Mouse (Mus musculus): ENCODE measurements around the gene Stn1.
A peak's percentile ranks its signal among the peaks of the same experiment; 100 is the strongest.

Stn1 gene

GRCm38 (mm10) chr19:47472881-47473400, 64.4 kb downstream of the Stn1 start:
- DNase-seq (ENCODE audit: low spot score in 2 of 2): no peak

GRCm38 (mm10) chr19:47471808-47472207, 65.5 kb downstream of the Stn1 start:
- DNase-seq (ENCODE audit: low spot score in 2 of 2): no peak

GRCm38 (mm10) chr19:47468750-47469149, 68.6 kb downstream of the Stn1 start:
- DNase-seq (ENCODE audit: low spot score in 2 of 2): no peak

GRCm38 (mm10) chr19:47466775-47467174, 70.5 kb downstream of the Stn1 start:
- no peak for DNase-seq (ENCODE audit: low spot score in 2 of 2)

GRCm38 (mm10) chr19:47465467-47465866, 71.8 kb downstream of the Stn1 start:
- no peak for DNase-seq (ENCODE audit: low spot score in 2 of 2)

- DNase-seq (ENCODE audit: low spot score in 2 of 2): peak in 1 of 2 experiments; percentile 54
These were observed 72.7 kb downstream of the Stn1 start, which contains the start of gene Sh3pxd2a for GRCm38 (mm10) chr19:47464304-47465241. Gene Sh3pxd2a (minus strand): TSS chr19:47464401.

- peak; percentile 48 to 72 for DNase-seq (ENCODE audit: low spot score in 2 of 2)
These were observed 73.5 kb downstream of the Stn1 start for GRCm38 (mm10) chr19:47463636-47464303.

GRCm38 (mm10) chr19:47463206-47463605, 74.1 kb downstream of the Stn1 start:
- DNase-seq (ENCODE audit: low spot score in 2 of 2): no peak

GRCm38 (mm10) chr19:47462725-47463124, 74.6 kb downstream of the Stn1 start:
- no peak for DNase-seq (ENCODE audit: low spot score in 2 of 2)

GRCm38 (mm10) chr19:47461838-47462237, 75.5 kb downstream of the Stn1 start:
- no peak for DNase-seq (ENCODE audit: low spot score in 2 of 2)

- no peak for DNase-seq (ENCODE audit: low spot score in 2 of 2)
These were observed 75.9 kb downstream of the Stn1 start for GRCm38 (mm10) chr19:47461386-47461785.

GRCm38 (mm10) chr19:47460120-47460960, 77.0 kb downstream of the Stn1 start:
- no peak for DNase-seq (ENCODE audit: low spot score in 2 of 2)

GRCm38 (mm10) chr19:47459214-47459613, 78.1 kb downstream of the Stn1 start:
- DNase-seq (ENCODE audit: low spot score in 2 of 2): no peak

- DNase-seq (ENCODE audit: low spot score in 2 of 2): no peak
These were observed 78.7 kb downstream of the Stn1 start for GRCm38 (mm10) chr19:47458504-47459161.

- no peak for DNase-seq (ENCODE audit: low spot score in 2 of 2)
These were observed 79.4 kb downstream of the Stn1 start for GRCm38 (mm10) chr19:47457711-47458503.

- no peak for DNase-seq (ENCODE audit: low spot score in 2 of 2)
These were observed 81.3 kb downstream of the Stn1 start for GRCm38 (mm10) chr19:47456021-47456420.

- no peak for DNase-seq (ENCODE audit: low spot score in 2 of 2)
These were observed 82.1 kb downstream of the Stn1 start for GRCm38 (mm10) chr19:47455001-47455755.

- no peak for DNase-seq (ENCODE audit: low spot score in 2 of 2)
These were observed 82.9 kb downstream of the Stn1 start for GRCm38 (mm10) chr19:47454167-47455000.

- no peak for DNase-seq (ENCODE audit: low spot score in 2 of 2)
These were observed 84.0 kb downstream of the Stn1 start for GRCm38 (mm10) chr19:47453352-47453751.

All from frontal cortex, postnatal 10 days (tissue).